ENCODE assay signal across 10 mouse cellular contexts in genomic region chr6:125489881-125490559, GRCm38 (mm10). TPM values are rescaled to one million over a fixed set of nuclear protein-coding genes. Genes with fewer than 3 reads are reported as not detected.
DNase-seq lines count a peak whose midpoint lies in the region; ATAC-seq and TF ChIP-seq lines count a peak whose summit lies in the region.
"Had no signal": no experiment of that assay in that cellular context is flagged by ENCODE, and none has a peak within 500 bp of the region (broad histone marks: within the 10 kb centered on the region; RNA-seq: fewer than 3 reads in every experiment).

No protein-coding gene starts in this region.

- no peak overlapping the region for H3K9ac ChIP-seq in forebrain, embryonic 14.5 days (ENCODE audit: low read length)
- H3K9ac ChIP-seq: midbrain, embryonic 12.5 days had no signal

- H3K4me1 ChIP-seq in forebrain, embryonic 14.5 days (ENCODE audit: control insufficient read depth, insufficient read depth, low read length): peaks cover 5% of the 10 kb centered on the region

- H3K36me3 ChIP-seq in forebrain, embryonic 14.5 days (ENCODE audit: control insufficient read depth, insufficient read depth, low read length): no peaks in the 10 kb centered on the region
- H3K36me3 ChIP-seq: midbrain, embryonic 12.5 days had no signal

- no peak for DNase-seq in layer of hippocampus, adult 2 months (ENCODE audit: low spot score in 2 of 2)
- DNase-seq in layer of hippocampus, adult 9-11 months: no peak
- peak; percentile 78 for DNase-seq in Muller cell, postnatal 12 days (ENCODE audit: inconsistent ontology term)
- peak; percentile 39 for DNase-seq in brain, adult 2 months (ENCODE audit: low read depth, low spot score)
- peak; percentile 64 for DNase-seq in lung, postnatal 10 days
- DNase-seq in adrenal gland, adult 8-10 months: no peak
- no peak for DNase-seq in forebrain, embryonic 14.5 days (ENCODE audit: low spot score)
- DNase-seq: adrenal gland, adult 2 months had no signal

- no peak overlapping the region for H3K4me2 ChIP-seq in forebrain, embryonic 14.5 days (ENCODE audit: low read length)
- H3K4me2 ChIP-seq: midbrain, embryonic 12.5 days had no signal

- H3K27me3 ChIP-seq in forebrain, embryonic 14.5 days (replicated peaks; ENCODE audit: control insufficient read depth, insufficient read depth, low read length): peaks cover 5% of the 10 kb centered on the region; the same call in 1 of the 2 replicates

- H3K9me3 ChIP-seq in forebrain, embryonic 14.5 days (replicated peaks; ENCODE audit: control insufficient read depth, low read length): no peaks in the 10 kb centered on the region
- H3K9me3 ChIP-seq: midbrain, embryonic 12.5 days had no signal

- WGBS in forebrain, embryonic 14.5 days: 86% methylated on average over 11 of the region's 11 CpGs

- no peak overlapping the region; the same call in 1 of the 2 replicates for H3K4me3 ChIP-seq in layer of hippocampus, adult 2 months
- H3K4me3 ChIP-seq in forebrain, embryonic 14.5 days (ENCODE audit: low read depth, low read length): no peak overlapping the region
- H3K4me3 ChIP-seq: erythroblast, embryonic 14.5 days; midbrain, embryonic 12.5 days had no signal

- 0 out of 2 replicates have a peak, but pooled peaks have one; percentile 12 for TF ChIP-seq CTCF in layer of hippocampus, adult 2 months (conservative IDR thresholded peaks at IDR 0.05)

- H3K27ac ChIP-seq in layer of hippocampus, adult 2 months: peak overlapping the region; percentile 82
- H3K27ac ChIP-seq in forebrain, embryonic 14.5 days (ENCODE audit: low read depth, low read length): no peak overlapping the region
- H3K27ac ChIP-seq: midbrain, embryonic 12.5 days had no signal

- no peak for ATAC-seq in forebrain, embryonic 14.5 days

RNA-seq across cellular contexts. Expression of gene Cd9, which starts 4.6 kb away (rescaled TPM):
- total RNA-seq in layer of hippocampus, adult 2 months (2021): 10 to 100 TPM; 57.1 to 60.0 TPM
- 100 to 1,000 TPM; 108 to 171 (median 144) TPM for total RNA-seq in adrenal gland, adult 8-10 months (2022)
- polyA plus RNA-seq in forebrain, embryonic 14.5 days (2014; fragmentation: Nextera tagmentation; extraction: Ambion mirVana): 77.8 and 85.5 TPM in 2 replicates
- polyA plus RNA-seq: erythroblast, embryonic 14.5 days had no signal

RNA-seq across cellular contexts. Expression of gene Vwf, which starts 56.6 kb away (rescaled TPM):
- 10 to 100 TPM; 13.2 to 23.5 TPM for total RNA-seq in layer of hippocampus, adult 2 months (2021)
- total RNA-seq in adrenal gland, adult 8-10 months (2022): 10 to 100 TPM in 1 of 4 experiments, 1 to 10 TPM in 3; 6.5 to 13.4 (median 7.4) TPM
- 8.7 and 8.8 TPM in 2 replicates for polyA plus RNA-seq in forebrain, embryonic 14.5 days (2014; fragmentation: Nextera tagmentation; extraction: Ambion mirVana)

Comparison
In these comparisons a context has a peak if more than half of its experiments do, and no peak if none do; other contexts are left out.
1. DNase-seq: peak in Muller cell, postnatal 12 days (single experiment), brain, adult 2 months (single experiment) and lung, postnatal 10 days (single experiment); none in layer of hippocampus, adult 2 months (0 of 2), layer of hippocampus, adult 9-11 months (single experiment), adrenal gland, adult 8-10 months (single experiment) and forebrain, embryonic 14.5 days (single experiment).